Mouse (Mus musculus) E14TG2a.4 (cell line): Measurements from ENCODE around the gene Olfr305.
"Not testable (repeated sequence)": the region's sequence is repeated elsewhere in the genome, so short reads cannot be mapped to it uniquely, and the experiment has no call there.

Experiments used
- H3K27me3 ChIP-seq: 2 replicates; pipeline ENCODE4 v1.6.1; 2014; ENCODE audit warnings: low read length, control low read depth; ENCODE audit not compliant: insufficient read depth
- H3K36me3 ChIP-seq: 2 replicates; pipeline ENCODE4 v1.6.1; 2014; ENCODE audit warnings: low read length, control low read depth; ENCODE audit not compliant: insufficient read depth
- H3K4me1 ChIP-seq: replicated peaks from 2 replicates; pipeline ENCODE4 v1.6.1; 2014; ENCODE audit warnings: low read depth, low read length, control low read depth
- H3K4me3 ChIP-seq: replicated peaks from 2 replicates; pipeline ENCODE4 v1.5.1; 2014; ENCODE audit warnings: mild to moderate bottlenecking, low read length
- H3K9me3 ChIP-seq: 2 replicates; pipeline ENCODE4 v1.6.1; 2014; ENCODE audit warnings: low read length, control low read depth
- CTCF ChIP-seq: conservative IDR thresholded peaks from 2 replicates; pipeline ENCODE4 v1.5.1; 2014; ENCODE audit warnings: low read length
- NANOG ChIP-seq: IDR thresholded peaks from 2 replicates; pipeline ENCODE4 v1.6.1; 2014; ENCODE audit warnings: borderline replicate concordance, low read length, mixed read lengths
- POU5F1 ChIP-seq: IDR thresholded peaks from 2 replicates; pipeline ENCODE4 v1.6.1; 2014; ENCODE audit warnings: low read length, borderline replicate concordance

Gene Olfr305

DNA sequence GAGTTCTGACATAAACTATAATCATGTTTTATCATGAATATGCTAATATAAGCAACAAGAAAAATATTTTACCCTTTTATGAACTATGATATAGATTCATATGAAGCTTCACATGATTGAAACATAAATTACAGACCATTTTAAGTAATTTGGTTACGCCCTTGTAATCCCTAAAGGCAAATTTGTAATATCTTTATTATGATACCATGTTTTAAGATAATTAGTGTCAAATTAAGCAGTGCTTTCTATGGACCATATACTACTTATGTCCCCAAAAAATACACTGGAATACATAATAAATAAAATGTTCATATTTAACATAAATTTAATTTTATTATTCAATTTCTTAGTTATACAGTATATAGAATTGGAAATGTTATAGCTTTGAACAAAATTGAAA, at the start of gene Olfr305:
Olfr305 (minus strand) TSS at position 101 of the 400 bp plus-strand sequence.
- Histone ChIP-seq H3K27me3 (no peaks in the 10 kb centered on the region), H3K36me3 (no peaks in the 10 kb centered on the region), H3K4me3 (no peak within 1 kb of the TSS), H3K9me3 (no peaks in the 10 kb centered on the region), H3K4me1 (no peaks in the 10 kb centered on the region)
- TF ChIP-seq NANOG: no peak
- no peak for TF ChIP-seq POU5F1
- no peak for TF ChIP-seq CTCF

DNA sequence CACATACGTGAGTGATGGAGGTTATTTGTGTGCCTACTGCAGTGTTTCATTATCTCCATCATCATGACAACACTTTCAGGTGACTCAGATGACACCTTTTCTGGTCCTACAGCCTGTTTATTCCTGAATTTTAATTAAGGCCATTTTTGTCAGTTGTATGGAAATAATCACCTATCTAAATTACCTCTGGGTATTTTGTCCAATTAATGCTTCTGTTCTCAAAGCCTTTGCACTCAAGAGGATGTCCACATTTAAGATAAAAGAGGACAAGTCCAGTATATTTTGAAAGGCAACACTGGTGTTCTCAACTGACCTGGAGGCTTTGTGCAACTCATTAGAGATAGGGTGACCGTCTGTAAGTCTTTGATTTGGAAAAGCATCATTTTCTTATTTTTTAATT, 36.8 kb upstream of the Olfr305 start, which contains the start of gene Olfr301:
Olfr301 (plus strand) TSS at position 301 of the 400 bp plus-strand sequence.
- Histone ChIP-seq H3K9me3 (no peaks in the 10 kb centered on the region), H3K4me3 (no peak within 1 kb of the TSS), H3K27me3 (no peaks in the 10 kb centered on the region), H3K36me3 (no peaks in the 10 kb centered on the region), H3K4me1 (no peaks in the 10 kb centered on the region)
- TF ChIP-seq NANOG: no peak
- no peak for TF ChIP-seq CTCF
- no peak for TF ChIP-seq POU5F1

DNA sequence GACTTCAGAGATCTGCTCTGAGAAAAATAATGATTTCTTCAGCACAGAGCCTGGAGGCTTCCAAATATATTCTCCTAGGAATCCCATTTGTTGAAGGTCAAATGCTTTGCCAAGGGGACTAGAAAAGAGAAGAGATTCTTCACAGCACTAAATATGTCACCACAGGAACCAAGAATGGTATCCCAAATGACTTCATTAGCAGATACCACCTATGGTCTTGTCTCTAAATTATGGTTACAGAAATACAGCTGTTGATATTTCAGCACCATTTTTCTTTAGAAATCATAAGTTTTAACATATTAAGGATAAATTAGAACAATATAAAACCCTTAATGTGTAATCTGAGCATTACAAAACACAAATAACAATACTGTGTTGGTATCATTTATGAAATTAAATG, 31.0 kb upstream of the Olfr305 start, which contains the start of gene Olfr303:
Olfr303 (minus strand) TSS at position 101 of the 400 bp plus-strand sequence.
- Histone ChIP-seq H3K27me3 (no peaks in the 10 kb centered on the region), H3K9me3 (no peaks in the 10 kb centered on the region), H3K4me3 (no peak within 1 kb of the TSS), H3K36me3 (no peaks in the 10 kb centered on the region), H3K4me1 (no peaks in the 10 kb centered on the region)
- TF ChIP-seq CTCF (no peak), NANOG (no peak), POU5F1 (no peak)

DNA sequence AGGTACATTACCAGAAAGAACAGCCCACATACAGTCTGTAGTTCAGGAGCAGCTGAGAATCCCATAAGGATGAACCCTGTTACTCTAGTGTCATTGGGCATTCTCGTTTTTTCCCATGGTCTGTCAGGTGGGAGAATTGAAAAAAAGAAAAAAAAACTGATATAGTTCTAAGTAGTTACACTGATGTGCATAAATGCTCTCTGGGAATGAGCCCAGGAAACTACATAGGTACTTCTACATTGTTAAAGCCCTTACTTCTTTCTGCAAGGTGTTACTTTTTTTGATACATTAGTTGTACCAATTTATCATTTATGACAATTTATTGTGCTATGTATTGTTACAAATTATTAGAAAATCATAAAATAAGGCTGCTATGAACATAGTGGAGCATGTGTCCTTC, 19.8 kb upstream of the Olfr305 start, which contains the start of gene Olfr304:
Olfr304 (minus strand) TSS at position 101 of the 400 bp plus-strand sequence.
- Histone ChIP-seq H3K4me3 (no peak within 1 kb of the TSS), H3K27me3 (no peaks in the 10 kb centered on the region), H3K36me3 (no peaks in the 10 kb centered on the region), H3K9me3 (no peaks in the 10 kb centered on the region), H3K4me1 (no peaks in the 10 kb centered on the region)
- TF ChIP-seq POU5F1: no peak
- no peak for TF ChIP-seq NANOG
- no peak for TF ChIP-seq CTCF

DNA sequence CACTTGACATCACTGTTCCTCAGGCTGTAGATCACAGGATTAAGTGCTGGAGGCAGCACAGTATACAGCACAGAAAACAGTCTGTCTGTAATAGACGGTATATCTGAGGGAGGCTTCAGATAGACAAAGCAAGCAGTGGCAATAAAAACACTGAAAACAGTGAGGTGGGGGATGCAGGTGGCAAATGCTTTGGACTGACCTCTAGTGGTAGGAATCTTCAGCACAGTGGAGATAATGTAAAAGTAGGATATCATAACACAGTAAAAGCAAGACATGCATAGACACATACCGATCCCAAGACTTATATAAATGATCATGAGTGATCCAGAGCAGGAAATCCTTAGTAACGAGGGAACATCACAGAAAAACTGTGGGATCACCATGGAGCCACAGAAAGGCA, 19.0 kb upstream of the Olfr305 start:
- H3K9me3 ChIP-seq: no peaks in the 10 kb centered on the region
- H3K36me3 ChIP-seq: no peaks in the 10 kb centered on the region
- H3K4me1 ChIP-seq: no peaks in the 10 kb centered on the region
- no peaks in the 10 kb centered on the region for H3K27me3 ChIP-seq
- no peak overlapping the region for H3K4me3 ChIP-seq
- TF ChIP-seq POU5F1 (no peak), CTCF (peak; percentile 43), NANOG (no peak)

DNA sequence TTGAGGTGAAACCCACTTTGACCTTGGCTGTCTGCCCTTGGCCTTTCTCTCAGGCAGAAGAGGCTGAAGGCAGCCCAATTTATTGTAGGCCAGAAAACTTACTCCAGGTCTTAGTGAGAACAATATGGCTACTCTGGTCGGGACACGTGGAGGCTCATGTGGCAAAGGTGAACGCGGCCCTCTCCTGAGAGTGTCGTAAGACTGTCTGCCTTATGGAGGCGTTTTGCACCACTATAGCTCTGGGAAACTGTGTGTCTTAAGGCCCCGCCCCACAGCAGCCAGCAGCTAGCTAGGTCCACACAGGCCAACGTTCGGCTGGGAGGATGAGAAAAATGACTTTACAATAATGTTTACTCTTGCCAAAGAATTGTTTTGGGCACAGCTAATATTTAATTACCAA, 20.4 kb downstream of the Olfr305 start:
- peaks cover 30% of the 10 kb centered on the region for H3K4me1 ChIP-seq
- H3K4me3 ChIP-seq, H3K27me3 ChIP-seq, H3K36me3 ChIP-seq, H3K9me3 ChIP-seq: not testable (repeated sequence)

DNA sequence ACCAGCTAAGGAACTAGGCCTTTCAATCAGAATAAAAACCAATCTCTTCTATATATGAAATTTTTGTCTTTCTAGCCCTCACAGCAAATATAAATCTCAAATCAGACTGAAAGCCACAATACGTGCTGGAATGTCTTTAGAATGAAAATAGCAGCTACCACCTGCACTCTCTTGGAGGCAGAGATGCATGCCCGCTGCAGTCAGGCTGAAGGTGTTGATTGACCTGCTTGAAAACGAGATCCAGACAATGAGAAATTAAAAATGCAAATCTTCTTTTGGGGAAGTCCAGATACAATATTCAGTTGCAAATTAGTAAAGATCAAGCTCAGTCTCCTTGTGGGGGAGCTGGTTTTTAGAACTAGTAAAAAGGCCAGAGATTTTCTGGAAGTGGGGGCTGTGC, 22.5 kb downstream of the Olfr305 start:
- no peaks in the 10 kb centered on the region; the same call in 1 of the 2 replicates for H3K9me3 ChIP-seq
- H3K4me3 ChIP-seq: peak overlapping the region; percentile 46; the same call in 1 of the 2 replicates
- H3K27me3 ChIP-seq: no peaks in the 10 kb centered on the region
- peaks cover 30% of the 10 kb centered on the region for H3K4me1 ChIP-seq
- TF ChIP-seq POU5F1 (no peak), NANOG (no peak), CTCF (no peak)
- H3K36me3 ChIP-seq: no peaks in the 10 kb centered on the region

DNA sequence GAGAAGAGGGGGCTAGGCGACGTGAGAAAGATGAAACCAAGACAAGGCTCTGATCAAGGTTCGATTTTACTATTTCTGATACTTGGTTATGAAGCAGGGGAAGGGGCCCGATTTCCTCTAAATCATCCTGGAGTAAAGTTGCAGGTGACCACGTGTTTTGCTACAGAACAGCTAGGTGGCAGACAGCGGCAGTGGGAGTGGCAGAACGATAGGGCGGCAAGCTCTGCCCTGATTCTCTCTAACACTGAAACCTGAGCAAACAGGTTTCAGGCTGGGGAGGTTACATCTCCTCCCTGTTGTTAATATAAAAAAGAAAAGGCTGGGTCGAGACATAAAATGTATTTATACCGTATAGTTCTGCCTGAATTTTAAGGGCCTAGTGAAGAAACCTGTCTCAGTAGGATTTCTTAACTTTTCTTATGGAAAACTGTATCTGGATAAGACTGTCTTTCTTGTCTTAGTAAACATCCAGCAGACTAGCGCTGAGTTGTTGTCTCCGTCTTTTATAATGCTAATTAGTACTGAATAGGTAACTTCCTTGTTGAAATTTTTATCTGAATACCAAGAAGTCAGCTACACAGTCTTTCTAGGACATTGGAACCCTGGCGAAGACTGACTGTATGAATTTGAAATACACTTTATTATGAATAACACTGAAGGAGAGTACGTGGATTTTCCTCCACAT, 23.7 kb downstream of the Olfr305 start:
- H3K9me3 ChIP-seq: no peaks in the 10 kb centered on the region; the same call in 1 of the 2 replicates
- TF ChIP-seq POU5F1 (peak; percentile 31; the same call in 1 of the 2 replicates), CTCF (no peak), NANOG (peak; percentile 27; the same call in 1 of the 2 replicates)
- H3K4me3 ChIP-seq: 0 out of 2 replicates have a peak overlapping the region, but pooled peaks have one; percentile 46
- H3K4me1 ChIP-seq: peaks cover 23% of the 10 kb centered on the region
- no peaks in the 10 kb centered on the region for H3K36me3 ChIP-seq
- no peaks in the 10 kb centered on the region for H3K27me3 ChIP-seq

DNA sequence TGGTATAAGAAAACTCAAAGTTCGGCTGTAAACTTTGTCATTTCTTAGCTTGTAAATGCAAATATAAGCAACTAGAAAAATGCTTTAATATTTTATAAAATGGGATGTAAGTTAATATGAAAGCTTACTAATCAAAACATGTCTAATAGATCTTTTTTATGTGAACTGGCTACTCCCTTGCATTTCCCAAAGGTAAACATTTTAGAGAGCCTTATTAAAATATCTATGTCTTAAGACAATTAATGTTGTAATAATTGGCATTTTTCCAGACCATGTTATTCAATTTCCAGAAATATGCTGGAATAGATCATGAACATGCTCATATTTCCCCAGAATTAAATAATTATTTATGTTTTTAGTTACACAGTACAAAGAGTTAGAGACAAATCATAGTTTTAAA, 29.2 kb downstream of the Olfr305 start, which contains the start of gene Olfr307:
Olfr307 (minus strand) TSS at position 101 of the 400 bp plus-strand sequence.
- Histone ChIP-seq H3K4me3 (no peak within 1 kb of the TSS), H3K36me3 (no peaks in the 10 kb centered on the region), H3K9me3 (no peaks in the 10 kb centered on the region), H3K4me1 (peaks cover 12% of the 10 kb centered on the region), H3K27me3 (no peaks in the 10 kb centered on the region)
- TF ChIP-seq CTCF (no peak), POU5F1 (no peak), NANOG (no peak)
